Mouse (Mus musculus) kidney, adult 2 months (tissue): ENCODE measurements at regions not wholly inside any gene's neighbourhood (a gene's known extent, or its start where the extent isn't known, plus 50 kb on each side); places are given as distances from the start of the nearest gene placed in this dataset.
A peak's percentile ranks its signal among the peaks of the same experiment; 100 is the strongest.

Experiments
- DNase-seq: peaks from one replicate; pipeline ENCODE4 v3.0.0; 2021
- H3K27ac ChIP-seq: fragments of 200-500 bp; 2 replicates; pipeline ENCODE4 v1.5.1; 2012; ENCODE audit warnings: low read depth, low read length, control low read depth, inconsistent platforms; ENCODE audit not compliant: insufficient read depth
- H3K27me3 ChIP-seq: fragments of 200-500 bp; replicated peaks from 2 replicates; pipeline ENCODE4 v1.6.1; 2012; ENCODE audit warnings: mild to moderate bottlenecking, moderate library complexity, low read length, inconsistent platforms; ENCODE audit not compliant: control insufficient read depth, insufficient read depth
- H3K36me3 ChIP-seq: fragments of 200-500 bp; 2 replicates; pipeline ENCODE4 v1.6.1; 2012; ENCODE audit warnings: mild to moderate bottlenecking, moderate library complexity, low read length, inconsistent platforms; ENCODE audit not compliant: control insufficient read depth, insufficient read depth
- H3K4me1 ChIP-seq: fragments of 200-500 bp; 2 replicates; pipeline ENCODE4 v1.6.1; 2011; ENCODE audit warnings: low read length; ENCODE audit not compliant: control insufficient read depth, insufficient read depth
- H3K4me3 ChIP-seq: fragments of 200-500 bp; 2 replicates; pipeline ENCODE4 v1.5.1; 2011; ENCODE audit warnings: mild to moderate bottlenecking, low read depth, low read length, control low read depth; ENCODE audit not compliant: insufficient read depth
- CTCF ChIP-seq: fragments of 200-500 bp; conservative IDR thresholded peaks from 2 replicates; pipeline ENCODE4 v1.5.1; 2011; ENCODE audit warnings: low read depth, mild to moderate bottlenecking, control low read depth, low read length, moderate library complexity, mixed read lengths; ENCODE audit not compliant: insufficient read depth, insufficient read length
- POLR2A ChIP-seq: fragments of 200-500 bp; IDR thresholded peaks from one replicate; pipeline ENCODE4 v1.6.1; 2011; ENCODE audit warnings: low read depth, low read length, control low read depth
- WGBS: fragments of 180-500 bp; shearing (Covaris S2); methylation state at CpG from one replicate; pipeline ENCODE4 v1.1.7; 2018; 5-methylcytosine and 5-hydroxymethylcytosine counted together

DNA sequence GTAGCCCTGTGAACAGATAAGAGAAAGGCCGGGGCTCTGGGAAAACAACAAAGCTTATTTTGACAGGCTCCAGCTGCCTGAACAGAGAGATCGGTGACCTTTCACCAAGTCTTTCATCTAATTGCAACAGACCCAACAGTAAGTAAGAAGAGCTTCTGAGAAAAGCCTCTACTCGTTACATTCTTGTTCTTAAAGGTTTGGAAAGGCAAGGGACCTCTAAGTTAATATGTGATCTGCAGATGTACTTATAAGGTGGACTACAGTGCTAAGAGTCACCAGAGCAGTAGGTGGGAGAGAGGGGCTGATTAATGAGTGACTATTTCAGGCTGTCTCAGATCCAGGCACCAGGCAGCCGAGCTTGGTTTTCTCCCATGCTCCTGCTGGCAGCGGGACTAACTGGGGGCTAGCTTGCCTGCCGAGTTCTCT is 68.4 kb upstream of the Usp27x start:
- DNase-seq, result peak; percentile 78
- 11% methylated on average over 6 of the region's 6 CpGs for WGBS
- Histone ChIP-seq H3K36me3 (no peaks in the 10 kb centered on the region), H3K4me1 (0 out of 2 replicates have a peak, but pooled peaks cover 3% of the 10 kb centered on the region), H3K27ac (peak overlapping the region; percentile 87), H3K27me3 (no peaks in the 10 kb centered on the region), H3K4me3 (no peak overlapping the region)
- TF ChIP-seq CTCF, result no peak
- TF ChIP-seq POLR2A, result no peak

- no peak overlapping the region for H3K4me3 ChIP-seq
- no peak for DNase-seq
- H3K36me3 ChIP-seq, result no peaks in the 10 kb centered on the region
- TF ChIP-seq CTCF (no peak), POLR2A (no peak)
- no peaks in the 10 kb centered on the region for H3K27me3 ChIP-seq
- no peak overlapping the region for H3K27ac ChIP-seq
- H3K4me1 ChIP-seq, result no peaks in the 10 kb centered on the region; the same call in 1 of the 2 replicates
- 94% methylated on average over 2 of the region's 2 CpGs for WGBS
These were observed 59.9 kb upstream of the Usp27x start for GRCm38 (mm10) chrX:7435375-7436042.

DNA sequence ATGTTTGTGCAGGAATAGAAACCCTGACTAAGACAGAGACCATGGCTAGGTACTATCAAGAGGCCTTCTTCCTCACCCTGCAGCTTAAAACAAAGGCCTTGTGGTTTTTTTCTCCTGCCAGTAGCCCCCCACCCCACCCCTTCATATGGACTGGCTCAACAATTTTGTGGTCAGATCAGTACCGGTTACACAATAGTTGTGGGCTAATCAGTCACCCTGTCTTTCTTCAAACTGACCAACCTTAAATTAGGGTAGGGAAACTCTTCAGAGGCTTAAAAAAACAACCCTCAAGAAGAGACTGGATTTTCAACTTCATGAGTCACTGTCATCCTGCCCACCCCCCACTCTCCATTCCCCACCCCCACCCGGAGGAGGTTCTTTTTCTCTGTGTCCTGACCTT is 58.6 kb upstream of the Usp27x start:
- Histone ChIP-seq H3K4me3 (no peak overlapping the region), H3K27me3 (no peaks in the 10 kb centered on the region), H3K36me3 (no peaks in the 10 kb centered on the region), H3K27ac (no peak overlapping the region), H3K4me1 (no peaks in the 10 kb centered on the region; the same call in 1 of the 2 replicates)
- no peak for DNase-seq
- TF ChIP-seq POLR2A, result no peak
- no peak for TF ChIP-seq CTCF
- 23% methylated on average over 2 of the region's 2 CpGs for WGBS

- no peak for DNase-seq
- Histone ChIP-seq H3K36me3 (no peaks in the 10 kb centered on the region), H3K27ac (no peak overlapping the region), H3K27me3 (no peaks in the 10 kb centered on the region), H3K4me3 (no peak overlapping the region), H3K4me1 (no peaks in the 10 kb centered on the region; the same call in 1 of the 2 replicates)
- WGBS, result 82% methylated on average over 1 of the region's 1 CpGs
- TF ChIP-seq POLR2A (no peak), CTCF (no peak)
These were observed 54.8 kb upstream of the Usp27x start for GRCm38 (mm10) chrX:7430456-7430855.

- H3K27ac ChIP-seq, result no peak overlapping the region
- no peaks in the 10 kb centered on the region for H3K27me3 ChIP-seq
- peak; percentile 14 for DNase-seq
- no peaks in the 10 kb centered on the region; the same call in 1 of the 2 replicates for H3K4me1 ChIP-seq
- 27% methylated on average over 5 of the region's 5 CpGs for WGBS
- TF ChIP-seq POLR2A (no peak), CTCF (no peak)
- no peaks in the 10 kb centered on the region for H3K36me3 ChIP-seq
- no peak overlapping the region for H3K4me3 ChIP-seq
These were observed 53.9 kb upstream of the Usp27x start for GRCm38 (mm10) chrX:7429524-7429865.

- no peak overlapping the region for H3K27ac ChIP-seq
- no peak overlapping the region for H3K4me3 ChIP-seq
- 32% methylated on average over 20 of the region's 20 CpGs for WGBS
- DNase-seq, result peak; percentile 59
- TF ChIP-seq POLR2A (no peak), CTCF (no peak)
- H3K4me1 ChIP-seq, result no peaks in the 10 kb centered on the region; the same call in 1 of the 2 replicates
- no peaks in the 10 kb centered on the region for H3K27me3 ChIP-seq
- no peaks in the 10 kb centered on the region for H3K36me3 ChIP-seq
These were observed 53.2 kb upstream of the Usp27x start for GRCm38 (mm10) chrX:7428621-7429523.
